Mouse (Mus musculus) midbrain, embryonic 12.5 days (tissue): ENCODE results near the gene Usp46. TPM values are rescaled to one million over a fixed set of nuclear protein-coding genes. Genes with fewer than 3 reads are reported as not detected.

ENCODE experiments used
- ATAC-seq: fragments of 200-750 bp; cut with Nextera tagmentation; 2 replicates; pipeline ENCODE4 v1.8.0; 2017; ENCODE audit warnings: low read depth, moderate TSS enrichment, moderate library complexity; ENCODE audit not compliant: low FRiP score
- H3K27ac ChIP-seq: fragments of 300-500 bp; sonication (generic); replicated peaks from 2 replicates; pipeline ENCODE4 v1.5.1; 2016; ENCODE audit warnings: mild to moderate bottlenecking
- H3K27me3 ChIP-seq: fragments of 300-500 bp; sonication (generic); 2 replicates; pipeline ENCODE4 v1.6.1; 2016; ENCODE audit warnings: mild to moderate bottlenecking
- H3K36me3 ChIP-seq: fragments of 300-500 bp; sonication (generic); 2 replicates; pipeline ENCODE4 v1.6.1; 2016
- H3K4me1 ChIP-seq: fragments of 300-500 bp; sonication (generic); 2 replicates; pipeline ENCODE4 v1.6.1; 2016
- H3K4me2 ChIP-seq: fragments of 300-500 bp; sonication (generic); replicated peaks from 2 replicates; pipeline ENCODE4 v1.6.1; 2016; ENCODE audit warnings: mild to moderate bottlenecking, moderate library complexity
- H3K4me3 ChIP-seq: fragments of 300-500 bp; sonication (generic); 2 replicates; pipeline ENCODE4 v1.5.1; 2016; ENCODE audit warnings: mild to moderate bottlenecking
- H3K9ac ChIP-seq: fragments of 300-500 bp; sonication (generic); replicated peaks from 2 replicates; pipeline ENCODE4 v1.6.1; 2016; ENCODE audit warnings: mild to moderate bottlenecking, moderate library complexity
- H3K9me3 ChIP-seq: fragments of 300-500 bp; sonication (generic); 2 replicates; pipeline ENCODE4 v1.6.1; 2016; ENCODE audit warnings: mild to moderate bottlenecking
- WGBS: fragments of 180-500 bp; shearing (Covaris S2); methylation state at CpG from one replicate; pipeline ENCODE4 v1.1.7; 2016; 5-methylcytosine and 5-hydroxymethylcytosine counted together
- polyA plus RNA-seq: library from polyadenylated mRNA; unstranded; fragments of >200 nt; fragmentation: Nextera tagmentation; extraction: Ambion mirVana; gene quantifications from 2 replicates; pipeline ENCODE4 v1.2.1, GENCODE M21; 2016

Usp46 gene
- polyA plus RNA-seq, 1 experiment from 2014 or later, result 31.5 TPM

- H3K36me3 ChIP-seq, result no peaks in the 10 kb centered on the region
- H3K4me2 ChIP-seq, result no peak overlapping the region
- no peaks in the 10 kb centered on the region for H3K27me3 ChIP-seq
- no peak overlapping the region for H3K27ac ChIP-seq
- H3K4me1 ChIP-seq, result peaks cover 14% of the 10 kb centered on the region; the same call in 1 of the 2 replicates
- no peaks in the 10 kb centered on the region for H3K9me3 ChIP-seq
- H3K4me3 ChIP-seq, result no peak overlapping the region
- no peak for ATAC-seq
- 92% methylated on average over 16 of the region's 16 CpGs for WGBS
- no peak overlapping the region for H3K9ac ChIP-seq
Measured at GRCm38 (mm10) chr5:74048846-74049495, 19.3 kb downstream of the Usp46 start.

DNA sequence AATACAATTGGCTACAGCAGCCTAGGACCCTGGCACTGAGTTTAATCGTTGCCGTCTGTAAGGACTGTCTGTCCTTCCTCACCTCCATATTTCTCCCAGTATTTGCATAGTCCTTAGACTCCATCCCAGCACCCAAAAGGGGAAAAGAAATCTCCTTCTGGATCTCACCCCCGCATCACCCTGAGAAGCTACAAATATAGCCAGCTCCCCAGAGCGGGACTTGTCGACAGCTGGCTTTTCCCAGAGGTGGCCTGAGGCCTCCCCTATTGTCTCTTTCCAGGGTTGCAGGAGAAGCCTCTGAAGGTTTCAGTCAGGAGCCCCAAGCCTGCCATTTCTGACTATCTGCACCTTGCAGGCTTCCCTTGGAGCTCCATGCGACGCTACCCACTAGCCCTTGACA lies 23.6 kb downstream of the Usp46 start:
- Histone ChIP-seq H3K4me1 (peaks cover 16% of the 10 kb centered on the region; the same call in 1 of the 2 replicates), H3K27me3 (no peaks in the 10 kb centered on the region), H3K9me3 (no peaks in the 10 kb centered on the region), H3K36me3 (no peaks in the 10 kb centered on the region), H3K4me2 (no peak overlapping the region), H3K27ac (no peak overlapping the region), H3K9ac (no peak overlapping the region), H3K4me3 (no peak overlapping the region)
- no peak for ATAC-seq
- 75% methylated on average over 7 of the region's 7 CpGs for WGBS

DNA sequence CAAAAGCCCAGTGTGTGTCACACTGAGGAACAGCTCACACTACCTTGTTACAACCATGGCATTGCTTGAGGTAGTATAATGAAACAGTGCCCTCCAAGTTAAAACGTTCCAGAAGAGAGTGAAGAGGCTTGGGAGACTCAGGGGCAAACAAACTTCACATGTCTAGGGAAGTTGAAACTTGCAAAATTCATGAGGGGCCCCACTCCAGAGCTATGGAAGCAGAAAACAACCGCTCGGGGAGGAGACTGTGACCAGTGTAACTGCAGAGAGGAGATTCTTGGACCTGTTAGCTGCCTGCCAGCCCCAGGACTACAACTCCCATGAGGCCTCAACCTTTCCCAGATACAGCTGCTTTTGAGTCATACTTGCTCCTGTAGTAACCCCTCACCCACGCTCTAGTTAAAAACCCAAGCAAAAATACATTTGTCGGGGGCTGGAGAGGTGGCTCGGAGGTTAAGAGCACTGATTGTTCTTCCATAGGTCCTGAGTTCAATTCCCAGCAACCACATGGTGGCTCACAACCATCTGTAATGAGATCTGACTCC lies 25.4 kb downstream of the Usp46 start:
- no peak overlapping the region for H3K4me3 ChIP-seq
- ATAC-seq, result no peak
- no peaks in the 10 kb centered on the region for H3K9me3 ChIP-seq
- no peak overlapping the region for H3K27ac ChIP-seq
- no peak overlapping the region for H3K4me2 ChIP-seq
- WGBS, result 78% methylated on average over 6 of the region's 6 CpGs
- no peaks in the 10 kb centered on the region for H3K36me3 ChIP-seq
- H3K9ac ChIP-seq, result no peak overlapping the region
- no peaks in the 10 kb centered on the region for H3K27me3 ChIP-seq
- peaks cover 16% of the 10 kb centered on the region; the same call in 1 of the 2 replicates for H3K4me1 ChIP-seq

DNA sequence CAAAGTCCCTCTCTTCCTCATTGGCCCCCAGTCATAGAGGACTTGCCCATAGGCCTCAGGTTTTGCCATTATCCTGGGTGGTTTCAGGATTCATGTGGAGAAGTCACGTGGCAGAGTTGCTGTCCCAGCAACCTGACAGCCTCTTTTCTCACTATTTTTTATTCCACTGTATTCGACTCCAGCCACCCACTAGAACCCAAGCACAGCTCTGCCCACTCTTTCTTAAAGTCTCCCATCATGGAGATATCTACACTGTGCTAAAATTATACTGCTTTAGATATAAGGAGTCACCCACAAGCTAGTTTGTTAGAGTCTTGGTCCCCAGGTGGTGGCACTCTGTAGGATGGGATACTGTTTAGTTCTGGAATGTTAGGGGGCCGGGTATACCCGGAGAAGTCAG lies 27.7 kb downstream of the Usp46 start:
- Histone ChIP-seq H3K9ac (no peak overlapping the region), H3K27me3 (no peaks in the 10 kb centered on the region), H3K9me3 (no peaks in the 10 kb centered on the region), H3K4me2 (no peak overlapping the region), H3K4me3 (no peak overlapping the region), H3K4me1 (peaks cover 11% of the 10 kb centered on the region; the same call in 1 of the 2 replicates), H3K36me3 (no peaks in the 10 kb centered on the region), H3K27ac (no peak overlapping the region)
- 91% methylated on average over 4 of the region's 4 CpGs for WGBS
- no peak for ATAC-seq

- Histone ChIP-seq H3K27me3 (no peaks in the 10 kb centered on the region), H3K9ac (no peak overlapping the region), H3K36me3 (0 out of 2 replicates have a peak, but pooled peaks cover 10% of the 10 kb centered on the region), H3K9me3 (no peaks in the 10 kb centered on the region), H3K4me1 (no peaks in the 10 kb centered on the region), H3K4me2 (no peak overlapping the region), H3K4me3 (no peak overlapping the region), H3K27ac (no peak overlapping the region)
- no peak for ATAC-seq
- 53% methylated on average over 2 of the region's 2 CpGs for WGBS
Measured at GRCm38 (mm10) chr5:74035454-74035853, 32.8 kb downstream of the Usp46 start.

DNA sequence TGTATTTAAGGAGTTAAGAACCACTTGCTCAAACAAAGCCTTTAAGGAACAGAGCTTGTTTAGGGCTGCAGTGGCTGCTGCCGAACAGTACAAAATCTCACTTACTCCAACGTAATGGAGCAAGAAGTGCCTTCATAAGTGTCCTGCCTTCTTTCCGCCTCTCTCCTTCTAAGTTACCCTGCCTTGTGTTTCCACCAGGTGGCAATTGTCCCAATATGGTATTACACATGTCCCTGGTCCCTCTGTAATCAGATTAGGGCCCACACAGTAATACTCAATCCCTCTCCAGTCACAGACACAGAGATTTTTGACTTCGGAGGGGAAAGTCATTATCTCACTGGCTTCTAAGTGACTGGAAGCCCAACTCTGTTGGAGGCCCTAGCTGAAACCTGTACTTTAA lies 34.1 kb downstream of the Usp46 start:
- Histone ChIP-seq H3K4me1 (0 out of 2 replicates have a peak, but pooled peaks cover 2% of the 10 kb centered on the region), H3K27me3 (no peaks in the 10 kb centered on the region), H3K27ac (no peak overlapping the region), H3K36me3 (0 out of 2 replicates have a peak, but pooled peaks cover 10% of the 10 kb centered on the region), H3K4me2 (no peak overlapping the region), H3K4me3 (no peak overlapping the region), H3K9me3 (no peaks in the 10 kb centered on the region), H3K9ac (no peak overlapping the region)
- 90% methylated on average over 4 of the region's 4 CpGs for WGBS
- no peak for ATAC-seq

GRCm38 (mm10) chr5:74029787-74030186 lies 38.4 kb downstream of the Usp46 start:
- Histone ChIP-seq H3K4me1 (0 out of 2 replicates have a peak, but pooled peaks cover 2% of the 10 kb centered on the region), H3K9ac (no peak overlapping the region), H3K36me3 (0 out of 2 replicates have a peak, but pooled peaks cover 10% of the 10 kb centered on the region), H3K27ac (no peak overlapping the region), H3K4me3 (no peak overlapping the region), H3K9me3 (no peaks in the 10 kb centered on the region), H3K4me2 (no peak overlapping the region), H3K27me3 (no peaks in the 10 kb centered on the region)
- ATAC-seq, result no peak
- WGBS, result 79% methylated on average over 7 of the region's 7 CpGs

DNA sequence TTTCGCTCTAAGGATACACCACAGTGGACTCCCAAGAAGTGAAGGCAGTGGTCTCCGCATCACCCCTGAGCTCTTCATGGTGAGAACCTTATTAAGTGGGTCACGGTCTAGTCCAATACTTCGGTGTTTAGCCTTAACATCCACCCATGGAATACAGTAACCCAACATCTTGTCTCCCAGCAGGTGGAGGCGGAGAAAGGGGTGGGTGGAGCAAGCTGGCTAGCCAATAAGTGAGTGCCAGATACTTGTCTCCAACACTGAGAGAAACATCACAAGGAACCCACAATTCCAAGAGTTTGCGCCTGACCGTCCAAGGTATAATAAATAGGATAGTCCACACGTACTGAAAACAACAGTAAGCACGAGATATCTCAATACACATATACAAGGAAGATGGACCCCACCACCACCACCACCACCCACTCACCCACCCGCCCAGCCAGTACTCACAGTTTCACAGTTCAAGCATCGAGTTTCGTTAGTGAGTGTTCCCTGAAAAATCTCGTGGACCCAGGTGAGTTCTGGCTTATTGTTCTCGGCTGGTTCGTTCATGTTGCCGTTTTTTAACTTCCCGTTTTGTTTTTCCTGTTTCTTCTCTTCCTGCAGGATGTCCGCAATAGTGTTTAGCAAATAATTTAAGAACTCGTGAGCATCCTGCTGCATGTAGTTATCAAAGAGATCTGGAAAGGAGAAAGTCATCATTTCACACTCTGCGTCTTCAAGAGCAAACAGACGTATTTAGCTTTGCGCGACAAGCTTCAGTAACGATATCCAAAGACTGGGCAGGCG lies 39.3 kb downstream of the Usp46 start:
- no peak overlapping the region for H3K4me2 ChIP-seq
- WGBS, result 93% methylated on average over 25 of the region's 25 CpGs

DNA sequence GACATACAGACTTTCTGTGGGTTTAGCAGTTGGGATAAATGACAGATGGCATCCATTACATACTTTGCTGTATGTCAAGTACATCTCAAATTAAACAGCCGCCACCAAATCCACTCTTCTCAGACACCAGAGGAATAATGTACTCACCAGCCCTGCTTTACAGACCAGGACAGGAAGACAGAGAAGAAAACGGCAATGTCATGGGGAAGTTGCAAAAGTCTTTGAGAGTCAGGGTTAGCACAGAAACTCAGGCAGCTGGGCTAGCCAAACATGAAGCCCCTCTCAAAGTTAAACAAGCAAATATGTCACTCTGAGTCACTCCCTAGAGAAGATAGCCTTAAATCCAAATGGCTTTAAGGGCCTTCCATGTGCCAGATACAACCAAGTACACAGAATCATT lies 40.0 kb downstream of the Usp46 start:
- H3K27me3 ChIP-seq, result no peaks in the 10 kb centered on the region
- no peak overlapping the region for H3K4me2 ChIP-seq
- H3K9me3 ChIP-seq, result no peaks in the 10 kb centered on the region
- 0 out of 2 replicates have a peak, but pooled peaks cover 2% of the 10 kb centered on the region for H3K4me1 ChIP-seq
- WGBS, result 83% methylated on average over 2 of the region's 2 CpGs
- H3K27ac ChIP-seq, result no peak overlapping the region
- no peak overlapping the region for H3K4me3 ChIP-seq
- H3K9ac ChIP-seq, result no peak overlapping the region
- no peak for ATAC-seq
- H3K36me3 ChIP-seq, result 0 out of 2 replicates have a peak, but pooled peaks cover 10% of the 10 kb centered on the region

More for the DNA sequence above, 39.3 kb downstream of the Usp46 start:
- Histone ChIP-seq H3K27ac (no peak overlapping the region), H3K36me3 (0 out of 2 replicates have a peak, but pooled peaks cover 10% of the 10 kb centered on the region), H3K4me3 (no peak overlapping the region), H3K27me3 (no peaks in the 10 kb centered on the region), H3K9ac (no peak overlapping the region), H3K4me1 (0 out of 2 replicates have a peak, but pooled peaks cover 2% of the 10 kb centered on the region), H3K9me3 (no peaks in the 10 kb centered on the region)
- no peak for ATAC-seq

- H3K4me1 ChIP-seq, result peaks cover 8% of the 10 kb centered on the region; the same call in 1 of the 2 replicates
- H3K4me2 ChIP-seq, result no peak overlapping the region
- H3K27ac ChIP-seq, result no peak overlapping the region
- H3K9me3 ChIP-seq, result 0 out of 2 replicates have a peak, but pooled peaks cover 4% of the 10 kb centered on the region
- no peaks in the 10 kb centered on the region for H3K27me3 ChIP-seq
- peaks cover 9% of the 10 kb centered on the region; the same call in 1 of the 2 replicates for H3K36me3 ChIP-seq
- no peak overlapping the region for H3K4me3 ChIP-seq
- no peak overlapping the region for H3K9ac ChIP-seq
- 85% methylated on average over 4 of the region's 4 CpGs for WGBS
- ATAC-seq, result no peak
Measured at GRCm38 (mm10) chr5:74020506-74020905, 47.7 kb downstream of the Usp46 start.

DNA sequence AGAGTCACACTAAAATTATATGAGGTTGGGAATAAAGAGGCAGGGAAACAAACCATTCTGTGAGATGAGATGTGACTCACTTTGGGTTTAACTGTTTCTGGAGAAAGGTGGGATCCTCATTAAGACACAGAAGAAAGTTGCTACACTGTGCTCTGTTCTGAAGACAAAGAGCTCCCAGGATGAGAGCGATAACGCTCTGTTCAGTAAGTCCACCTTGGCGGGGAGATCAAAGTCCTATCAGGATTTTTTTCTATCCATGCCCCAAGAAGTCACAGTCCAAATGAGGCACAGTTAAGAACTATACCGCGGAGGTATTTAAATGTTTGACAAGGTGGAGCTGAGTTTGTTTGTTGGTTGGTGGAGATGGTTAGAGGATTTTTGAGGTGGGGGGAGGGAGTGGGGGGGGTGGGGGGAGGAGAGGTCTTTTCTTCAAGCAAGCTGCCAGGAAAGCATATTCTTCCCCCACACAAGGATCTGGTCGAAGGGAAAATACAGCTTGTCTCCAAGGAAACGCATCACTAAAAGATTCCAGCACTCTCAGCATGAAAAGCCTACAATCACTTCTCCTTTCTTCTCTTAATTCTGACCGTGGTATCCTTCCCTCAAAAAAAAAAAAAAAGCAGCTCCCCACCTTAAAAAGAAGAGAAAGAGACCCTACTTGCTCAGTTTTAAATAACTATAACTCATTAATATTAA lies 49.2 kb downstream of the Usp46 start:
- H3K27me3 ChIP-seq, result no peaks in the 10 kb centered on the region
- no peak overlapping the region for H3K27ac ChIP-seq
- no peak overlapping the region for H3K4me2 ChIP-seq
- WGBS, result 63% methylated on average over 8 of the region's 8 CpGs
- 0 out of 2 replicates have a peak, but pooled peaks cover 4% of the 10 kb centered on the region for H3K9me3 ChIP-seq
- H3K36me3 ChIP-seq, result peaks cover 14% of the 10 kb centered on the region
- ATAC-seq, result no peak
- H3K4me3 ChIP-seq, result no peak overlapping the region
- peaks cover 8% of the 10 kb centered on the region; the same call in 1 of the 2 replicates for H3K4me1 ChIP-seq
- no peak overlapping the region for H3K9ac ChIP-seq
